Mouse (Mus musculus) right cerebral cortex, postnatal 4 days (tissue): ENCODE measurements around the gene Rccd1.

Experiments used
- DNase-seq: peaks from one replicate; pipeline ENCODE4 v3.0.0-alpha.2; 2022

Rccd1 gene

DNA sequence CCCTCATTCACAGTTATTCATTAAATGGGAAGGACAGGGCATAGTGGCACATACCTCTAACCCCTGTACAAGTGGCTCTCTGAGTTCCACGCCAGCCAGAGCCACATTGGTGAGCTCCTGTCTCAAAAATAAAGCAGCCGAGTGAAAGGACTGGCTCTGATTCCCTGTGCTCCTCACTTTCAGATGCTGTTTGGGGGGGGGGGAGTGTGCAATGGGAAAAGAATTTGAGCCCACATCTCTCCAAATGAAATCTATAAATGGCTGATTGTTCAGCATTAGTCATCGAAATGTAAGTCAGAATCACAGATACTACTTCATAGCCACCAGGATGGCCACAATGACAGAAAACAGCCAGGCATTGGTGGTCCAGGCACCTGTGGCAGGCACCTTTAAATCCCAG, 27.2 kb downstream of the Rccd1 start:
- DNase-seq, result no peak

DNA sequence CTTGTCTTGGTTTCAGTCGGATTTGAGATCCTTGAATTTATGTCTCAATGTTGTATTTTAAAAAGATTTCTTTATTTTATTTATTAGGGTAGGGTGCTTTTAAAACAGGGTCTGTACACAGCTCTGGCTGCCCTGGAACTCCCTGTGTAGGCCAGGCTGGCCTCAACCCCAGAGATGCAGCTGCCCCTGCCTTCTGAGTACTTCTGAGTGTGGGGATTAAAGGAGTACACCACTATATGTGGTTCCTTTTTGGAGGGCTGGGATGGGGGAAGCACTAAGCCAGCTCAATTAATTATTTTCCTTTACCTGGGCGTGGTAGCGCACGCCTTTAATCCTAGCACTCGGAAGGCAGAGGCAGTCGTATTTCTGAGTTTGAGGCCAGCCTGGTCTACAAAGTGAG, 27.8 kb downstream of the Rccd1 start:
- DNase-seq, result no peak

DNA sequence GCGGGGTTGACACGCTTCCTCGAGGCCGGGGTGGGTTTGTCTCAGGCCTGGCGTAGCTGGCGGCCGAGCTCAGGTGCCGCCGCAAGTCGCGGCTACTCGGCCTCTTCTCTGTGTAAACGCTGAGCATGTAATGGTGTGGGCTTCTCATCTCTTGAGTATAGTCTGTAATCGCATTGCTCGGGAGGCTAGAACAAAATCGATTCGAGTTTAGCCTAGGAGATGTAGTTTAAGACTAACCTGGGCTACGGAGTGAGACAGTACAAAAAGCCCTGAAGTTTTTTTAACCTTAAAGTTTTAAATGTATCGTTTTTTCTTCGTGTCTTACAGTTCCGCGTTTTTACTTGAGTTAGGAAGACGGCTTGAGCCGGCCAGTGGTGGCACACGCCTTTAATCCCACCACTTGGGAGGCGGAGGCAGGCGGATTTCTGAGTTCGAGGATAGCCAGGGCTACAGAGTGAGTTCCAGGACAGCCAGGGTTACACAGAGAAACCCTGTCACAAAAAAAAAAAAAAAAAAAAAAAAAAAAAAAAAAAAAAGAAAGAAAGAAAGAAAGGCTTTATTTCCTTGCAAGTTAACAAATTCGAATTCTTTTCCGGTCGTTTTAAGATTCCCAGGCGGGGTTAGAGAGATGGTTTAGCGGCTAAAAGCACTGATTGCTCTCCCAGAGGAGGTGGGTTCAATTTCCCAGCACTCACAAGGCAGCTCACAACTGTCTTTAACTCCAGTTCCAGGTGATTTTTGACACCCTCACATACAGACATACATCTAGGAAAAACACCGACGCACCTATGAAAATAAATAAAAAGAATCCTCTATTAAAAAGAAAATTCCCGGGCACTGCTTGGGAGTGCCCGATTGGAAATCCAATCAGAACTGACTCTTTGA, 29.2 kb downstream of the Rccd1 start:
- no peak for DNase-seq

DNA sequence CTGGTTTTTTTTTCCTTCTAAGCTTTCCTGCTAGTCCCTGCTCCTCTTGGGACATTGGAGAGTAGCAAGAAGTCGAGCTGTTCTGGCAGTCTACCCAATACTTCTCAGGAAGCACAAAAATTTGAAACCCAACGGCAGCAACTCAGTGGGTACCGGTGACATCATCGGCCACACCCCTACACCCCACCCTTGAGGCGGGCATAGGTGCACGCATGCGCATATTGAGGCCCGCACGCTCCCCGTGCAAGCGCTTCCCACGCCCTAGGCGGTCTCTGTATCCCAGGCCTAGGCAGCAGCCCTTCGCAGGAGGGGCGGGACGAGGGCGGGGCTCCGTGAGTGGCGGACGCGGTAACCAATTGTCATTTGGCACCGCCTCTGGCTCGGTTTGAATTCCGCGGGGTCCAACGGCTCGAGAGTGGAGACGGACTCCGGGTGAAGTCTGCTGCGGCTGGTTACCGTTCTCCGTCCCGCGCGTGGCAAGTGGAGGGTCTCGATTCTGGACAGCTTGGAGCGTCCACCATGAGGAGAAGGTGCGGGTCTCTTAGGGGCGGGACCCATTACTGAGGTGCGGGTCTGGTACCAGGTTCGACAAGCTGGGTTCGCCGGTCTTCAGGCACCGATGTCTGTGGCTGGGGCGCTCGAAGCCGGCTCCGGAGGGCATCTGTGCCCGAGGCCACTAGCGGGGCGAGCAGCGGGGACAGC, 30.0 kb downstream of the Rccd1 start, which contains the start of gene Prc1:
TSS of gene Prc1 (plus strand) at position 389 of the 702 bp plus-strand sequence.
- peak; percentile 98 for DNase-seq

DNA sequence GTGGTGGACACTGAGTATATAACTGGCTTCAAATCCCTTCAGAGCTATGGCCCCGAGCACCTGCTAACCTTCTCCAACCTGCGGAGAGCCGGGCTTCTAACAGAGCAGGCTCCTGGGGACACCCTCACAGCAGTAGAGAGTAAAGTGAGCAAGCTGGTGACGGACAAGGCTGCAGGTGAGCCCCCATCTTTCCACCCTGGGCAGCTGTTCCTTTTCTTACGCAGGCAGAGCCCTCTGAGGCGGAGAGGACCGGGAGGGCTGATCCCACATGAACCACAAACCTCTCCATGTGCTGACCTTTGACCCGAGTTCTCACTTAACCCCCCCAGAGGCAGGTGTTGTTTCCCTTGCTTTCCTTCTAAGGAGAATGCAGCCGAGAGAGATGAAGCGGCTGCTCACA, 36.5 kb downstream of the Rccd1 start:
- DNase-seq, result no peak

DNA sequence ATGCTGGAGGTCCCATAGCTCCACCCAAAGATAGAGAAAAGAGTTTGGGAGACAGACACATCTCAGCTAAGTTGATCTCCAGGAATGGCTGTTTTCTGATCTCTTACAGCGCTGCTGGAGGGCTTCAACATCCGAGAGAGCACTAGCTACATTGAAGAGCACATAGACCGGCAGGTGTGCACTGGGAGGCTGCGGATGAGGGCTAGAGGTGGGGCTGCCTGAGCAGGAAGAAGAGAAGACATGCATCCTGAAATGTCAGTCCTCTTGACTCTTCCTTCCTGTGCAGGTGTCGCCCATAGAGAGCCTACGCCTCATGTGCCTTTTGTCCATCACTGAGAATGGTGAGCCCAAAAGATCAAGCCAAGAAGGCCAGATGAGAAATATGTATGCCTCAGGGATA, 38.5 kb downstream of the Rccd1 start:
- no peak for DNase-seq

DNA sequence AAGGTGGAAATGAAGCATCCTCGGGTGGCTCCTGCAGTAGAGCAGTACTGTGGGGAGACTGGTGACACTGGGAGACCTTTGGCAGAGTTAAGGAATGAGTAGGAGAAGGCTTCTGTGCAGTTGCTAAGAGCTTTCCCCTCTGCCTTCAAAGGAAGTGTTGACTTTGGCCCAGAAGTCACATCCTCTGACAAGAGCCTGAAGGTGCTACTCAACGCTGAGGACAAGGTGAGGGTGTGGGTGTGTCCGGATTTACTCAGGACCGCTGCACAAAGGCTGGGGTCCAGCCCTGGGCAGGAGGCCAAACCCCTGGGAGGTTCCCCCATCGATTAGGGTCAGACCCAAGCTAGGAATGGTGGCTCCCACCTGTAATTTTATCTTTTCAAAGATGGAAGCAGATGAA, 39.9 kb downstream of the Rccd1 start:
- DNase-seq, result no peak

DNA sequence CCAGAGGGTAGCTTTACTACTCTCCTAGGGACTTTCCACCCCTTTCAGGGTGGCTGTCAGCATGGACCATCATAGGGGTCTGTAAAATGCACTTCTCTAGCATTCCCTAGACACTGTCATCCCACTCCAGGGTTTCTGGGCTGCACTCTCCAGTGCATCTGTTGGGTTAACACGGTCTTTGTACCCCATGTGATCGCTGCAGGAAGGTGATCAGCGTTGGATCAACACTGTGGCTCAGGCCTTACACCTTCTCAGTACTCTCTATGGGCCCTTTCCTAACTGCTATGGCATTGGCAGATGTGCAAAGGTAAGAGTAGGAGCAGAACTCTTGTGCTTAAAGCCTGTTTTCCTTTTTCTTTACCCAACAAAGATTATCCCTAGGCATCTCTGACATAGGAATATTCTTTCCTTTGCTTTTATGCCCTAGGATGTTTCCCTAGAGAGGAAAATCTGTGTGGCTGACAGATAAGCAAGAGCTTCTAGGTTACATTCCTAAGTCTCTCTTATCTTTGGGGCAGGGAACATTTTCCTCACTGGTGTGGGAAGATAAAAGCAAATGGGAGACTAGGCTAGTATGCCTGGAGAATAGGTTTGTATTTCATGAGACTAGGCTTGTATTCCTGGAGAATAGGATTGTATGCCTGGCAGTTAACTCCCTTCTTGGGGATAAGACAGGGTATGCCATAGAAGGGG, 40.9 kb downstream of the Rccd1 start:
- no peak for DNase-seq

DNA sequence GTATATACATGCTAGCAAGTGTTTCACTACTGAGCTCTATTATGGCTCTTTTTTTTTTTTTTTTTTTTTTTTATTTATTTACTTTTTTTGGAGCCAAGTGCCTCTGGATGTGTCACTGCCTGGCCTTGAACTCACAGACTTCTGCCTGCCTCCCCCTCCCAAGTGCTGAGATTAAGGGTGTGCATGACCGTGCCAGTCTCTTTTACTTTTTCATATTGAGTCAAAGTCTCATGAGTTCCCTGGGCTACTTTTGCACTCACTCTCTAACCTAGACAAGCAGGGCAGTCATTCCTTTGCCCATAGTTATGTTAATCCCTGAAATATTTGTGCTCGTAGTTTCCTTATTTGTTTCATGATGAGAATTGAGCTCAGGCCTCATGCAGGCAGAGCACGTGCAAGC, 42.6 kb downstream of the Rccd1 start:
- no peak for DNase-seq

DNA sequence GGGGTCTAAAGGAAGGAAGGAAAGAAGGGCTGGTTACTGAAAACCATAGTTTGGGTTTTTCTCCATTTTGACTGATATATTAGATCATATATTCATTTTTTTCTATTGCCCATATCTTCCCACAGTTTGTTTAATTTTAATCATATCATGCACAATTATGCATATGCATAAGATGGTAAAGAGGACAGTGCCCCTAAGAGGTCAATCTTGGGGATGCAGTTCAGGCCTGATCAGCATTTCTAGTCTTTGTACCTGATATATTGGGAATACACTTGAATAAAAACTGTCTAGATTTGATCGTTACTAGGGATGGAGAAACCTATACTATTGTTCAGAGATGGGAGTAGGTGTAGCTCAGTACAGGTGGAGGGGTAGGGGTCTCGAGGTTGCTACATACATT, 43.3 kb downstream of the Rccd1 start:
- no peak for DNase-seq

DNA sequence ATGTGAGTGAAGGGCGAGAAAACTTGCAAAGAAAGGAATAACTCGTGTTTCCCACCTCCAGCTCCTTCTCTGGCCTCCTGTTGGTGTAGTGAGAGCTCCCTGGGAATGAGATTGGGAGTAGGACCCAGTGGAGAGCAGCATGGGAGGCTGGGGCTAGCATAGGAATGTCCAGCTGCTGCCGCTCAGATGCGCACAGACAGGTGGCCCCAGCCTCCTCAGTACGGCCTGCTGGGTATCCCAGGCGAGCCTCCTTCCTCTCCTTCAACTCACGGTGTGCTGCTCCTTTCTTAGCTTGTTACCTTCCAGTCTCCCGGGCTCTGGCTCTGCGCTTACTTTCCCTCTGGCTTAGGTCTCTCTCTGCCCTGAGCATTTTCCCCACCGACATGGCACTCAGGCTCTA, 44.2 kb downstream of the Rccd1 start:
- no peak for DNase-seq

DNA sequence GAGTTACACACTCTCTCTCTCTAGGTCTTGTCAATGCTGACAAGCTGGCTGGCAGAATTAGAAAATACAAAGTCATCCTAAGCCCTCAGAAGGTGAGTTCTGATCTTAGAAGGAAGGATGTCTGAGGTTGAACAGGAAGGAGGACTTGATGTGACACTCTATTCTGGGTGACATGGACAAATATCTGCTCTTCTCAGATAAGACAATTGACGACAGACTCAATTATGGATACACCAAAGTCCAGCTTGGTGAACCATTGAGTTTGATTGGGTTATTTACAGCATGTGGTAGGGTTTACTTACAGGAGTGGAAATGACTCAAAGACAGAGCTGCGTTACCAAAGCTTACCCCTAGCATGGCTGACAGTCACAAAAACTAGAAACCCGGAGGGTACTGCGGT, 47.9 kb downstream of the Rccd1 start:
- no peak for DNase-seq

DNA sequence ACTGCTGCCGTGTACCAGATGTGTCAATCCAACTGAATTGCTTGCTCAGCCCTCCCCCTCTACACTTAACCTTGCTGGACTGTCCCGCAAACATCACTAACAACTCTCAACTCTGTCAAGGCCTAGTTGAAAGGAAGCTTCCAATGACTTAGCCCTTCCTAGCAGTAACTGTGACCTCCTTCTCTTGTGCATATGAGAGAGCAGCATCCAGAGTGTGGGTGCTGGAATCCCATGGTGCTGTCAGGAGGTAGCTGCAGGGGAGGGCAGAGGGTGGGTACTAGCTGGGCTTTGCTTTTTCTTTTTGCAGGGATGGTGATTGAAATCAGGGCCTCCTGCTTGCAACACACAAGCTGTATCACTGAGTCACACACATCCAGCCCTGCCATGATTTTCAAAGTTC, 50.8 kb downstream of the Rccd1 start:
- DNase-seq, result no peak

DNA sequence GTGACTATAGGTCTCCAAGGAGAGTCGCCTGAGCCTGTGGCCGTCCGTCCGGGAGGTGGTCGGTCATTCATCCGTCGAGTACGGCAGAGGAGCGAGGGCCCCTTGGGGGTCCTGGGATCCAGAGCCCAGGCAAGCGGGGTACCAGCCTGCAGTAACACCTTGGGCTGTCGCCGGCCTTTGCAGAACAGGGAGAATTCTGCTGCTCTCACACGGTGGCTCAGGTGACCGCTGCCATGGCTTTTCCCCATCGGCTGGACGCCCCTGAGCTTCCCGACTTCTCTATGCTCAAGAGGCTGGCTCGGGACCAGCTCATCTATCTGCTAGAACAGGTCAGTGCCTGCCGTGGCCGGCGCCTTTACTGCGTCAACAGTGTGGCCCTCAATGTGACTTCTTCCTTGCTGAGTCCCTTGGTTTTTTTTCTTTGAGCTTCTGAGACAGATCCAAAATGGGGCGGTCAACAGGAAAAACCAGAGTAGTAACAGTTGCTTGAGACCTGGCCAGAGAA, 54.5 kb downstream of the Rccd1 start:
- DNase-seq, result no peak

DNA sequence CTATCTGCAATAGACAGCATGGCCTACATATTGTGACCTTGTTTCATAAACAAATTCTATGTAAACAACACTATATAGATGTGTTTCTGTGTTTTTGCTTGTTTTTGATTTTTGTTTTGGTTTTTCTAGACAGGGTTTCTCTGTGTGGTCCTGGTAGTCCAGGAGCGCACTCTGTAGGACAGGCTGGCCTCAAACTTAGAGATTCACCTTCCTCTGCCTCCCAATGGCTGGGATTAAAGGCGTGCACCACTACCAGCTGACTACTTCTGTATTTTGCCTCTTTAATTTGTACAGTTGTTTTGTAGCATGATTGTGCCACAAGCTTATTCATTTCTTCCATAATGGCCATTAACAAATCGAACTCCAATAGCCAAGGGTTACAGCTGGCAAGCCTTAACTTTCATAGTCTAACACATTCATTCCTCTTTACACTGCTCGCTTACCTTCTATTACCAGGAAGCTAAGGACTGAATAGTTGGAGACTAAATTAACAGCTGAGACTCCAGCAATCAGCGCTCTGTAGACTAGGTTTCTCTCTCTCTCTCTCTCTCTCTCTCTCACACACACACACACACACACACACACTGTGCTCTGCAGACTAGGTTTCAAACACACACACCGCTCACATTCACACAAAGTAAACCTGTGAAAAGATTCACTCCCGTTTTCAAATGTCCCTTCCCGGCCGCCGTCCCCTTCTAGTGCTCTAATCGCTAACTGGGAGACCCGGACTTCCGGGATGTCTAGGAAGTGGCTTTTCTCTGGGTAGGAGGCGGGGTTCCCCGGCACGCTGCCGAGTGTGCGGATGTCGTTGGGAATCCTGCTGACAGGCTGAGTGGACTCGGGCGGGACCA, 55.1 kb downstream of the Rccd1 start, which contains the start of gene Vps33b:
TSS of gene Vps33b (plus strand) at position 753 of the 854 bp plus-strand sequence.
- DNase-seq, result peak; percentile 98

DNA sequence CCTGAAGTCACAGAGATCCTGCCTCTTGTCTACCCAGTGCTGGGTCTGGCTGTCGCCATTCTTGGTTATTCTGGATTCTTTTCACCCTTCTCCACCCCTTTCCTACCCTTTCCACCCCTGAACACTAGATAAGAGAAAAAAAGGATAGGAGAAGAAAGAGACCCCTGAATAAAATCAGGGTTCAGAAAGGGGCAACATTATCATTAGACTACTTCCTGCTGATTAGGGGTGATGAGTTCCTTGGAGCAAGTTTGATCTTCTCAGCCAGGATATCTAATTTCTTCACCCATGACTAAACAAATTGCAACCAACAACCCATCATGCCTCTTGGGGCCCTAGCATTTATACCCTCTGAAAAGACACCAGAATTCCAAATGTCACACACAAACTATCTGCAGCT, 56.5 kb downstream of the Rccd1 start:
- no peak for DNase-seq

DNA sequence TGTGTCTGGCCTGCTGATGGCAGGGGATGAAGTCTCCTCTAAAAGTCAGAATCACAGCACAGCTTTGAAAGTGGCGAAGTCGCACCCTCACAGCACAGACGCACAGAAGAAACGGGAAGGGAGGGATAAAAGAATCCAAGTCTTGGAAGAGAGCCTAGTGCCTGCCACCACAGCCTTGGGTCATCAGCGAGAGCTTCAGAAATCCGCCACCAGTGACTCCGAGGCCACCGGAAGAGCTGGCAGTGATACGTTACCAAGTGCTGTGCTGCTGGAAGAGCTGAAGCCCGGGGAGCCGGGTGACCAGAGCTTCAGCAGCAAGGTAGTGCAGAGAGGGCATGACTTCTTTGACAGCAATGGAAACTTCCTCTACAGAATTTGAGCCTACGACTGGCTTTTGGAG, 59.6 kb downstream of the Rccd1 start:
- DNase-seq, result no peak

DNA sequence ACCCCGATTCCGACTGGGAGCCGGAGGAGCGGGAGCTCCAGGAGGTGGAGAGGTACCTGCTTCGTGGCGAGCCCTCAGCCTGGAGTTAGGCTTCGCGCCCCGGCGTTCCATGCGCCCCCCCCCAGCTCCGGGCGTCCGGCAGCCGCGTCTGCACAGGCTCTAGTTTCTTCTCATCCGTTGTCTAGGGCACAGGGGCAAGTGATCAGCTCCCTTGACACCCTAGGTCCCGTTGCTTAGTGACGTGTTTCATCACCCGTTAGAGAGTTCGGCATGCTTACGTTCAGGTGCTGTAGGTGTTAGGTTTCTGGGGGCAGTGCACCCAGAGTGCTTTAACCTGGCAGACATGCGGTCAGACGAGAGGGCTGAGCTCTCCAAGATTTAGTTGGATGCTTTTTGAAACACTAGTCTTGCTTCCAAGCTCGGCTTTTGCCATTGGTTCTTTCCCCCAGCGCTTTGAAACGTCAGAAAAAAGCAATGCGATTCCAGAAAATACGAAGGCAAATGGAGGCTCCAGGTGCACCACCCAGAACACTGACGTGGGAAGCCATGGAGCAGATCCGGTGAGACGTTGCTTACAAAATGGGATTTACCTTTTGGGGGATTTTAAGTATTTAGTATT, 62.8 kb downstream of the Rccd1 start:
- DNase-seq, result no peak

DNA sequence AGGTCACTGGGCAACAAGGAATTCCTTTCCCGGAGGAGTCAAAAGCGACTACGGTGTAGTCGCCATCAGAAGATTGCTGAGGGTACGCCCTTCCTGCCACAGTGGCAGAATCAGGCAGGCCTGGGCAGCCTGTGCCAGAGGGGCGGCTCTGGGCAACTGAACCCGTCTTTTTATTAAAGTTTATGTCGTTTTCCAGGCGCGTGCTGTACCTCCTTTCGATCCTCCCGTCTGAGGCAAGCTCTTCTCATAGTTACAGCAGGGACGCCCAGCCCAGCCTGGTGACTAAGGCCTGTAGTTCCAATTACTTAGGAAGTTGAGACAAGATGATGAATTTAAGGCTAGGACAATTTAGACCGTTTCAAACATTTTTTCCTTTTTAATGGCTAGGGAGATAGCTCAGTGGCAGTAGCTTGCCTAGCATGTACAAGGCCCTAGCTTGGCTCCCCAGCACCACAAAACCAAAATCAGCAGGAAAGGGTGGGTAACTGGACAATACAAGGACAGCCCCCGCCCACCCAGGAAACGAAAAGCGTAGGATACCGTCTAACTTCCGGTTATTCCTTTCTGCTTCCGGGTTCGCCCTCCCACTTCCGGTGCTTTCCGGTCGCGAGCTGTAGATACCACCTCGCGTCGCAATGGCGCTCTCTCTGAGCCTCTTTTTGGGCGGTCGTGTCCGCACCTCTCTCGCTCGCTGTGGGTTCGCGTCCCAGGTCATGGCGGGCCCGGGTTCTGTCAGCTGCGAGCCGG, 63.5 kb downstream of the Rccd1 start, which contains the start of gene Ngrn:
TSS of gene Ngrn (plus strand) at position 591 of the 747 bp plus-strand sequence.
- DNase-seq, result peak; percentile 78

DNA sequence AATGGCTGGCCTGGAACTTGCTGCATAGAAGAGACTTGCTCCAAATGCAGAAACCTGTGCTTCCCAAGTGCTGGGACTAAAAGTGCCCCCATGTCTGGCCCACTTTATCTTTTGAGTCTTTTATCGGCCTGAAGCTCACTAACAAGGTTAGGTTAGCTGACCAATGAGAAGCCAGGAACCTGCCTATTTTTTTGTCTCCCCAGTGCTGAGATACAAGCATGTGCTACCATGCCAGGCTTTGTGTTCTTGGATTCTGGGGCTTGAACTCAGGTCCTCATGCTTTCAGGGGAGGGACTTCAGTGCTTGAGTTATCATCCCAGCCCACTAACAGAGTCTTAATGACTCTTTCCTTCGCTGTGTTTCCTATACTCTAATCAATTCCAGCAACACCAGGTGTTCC, 66.5 kb downstream of the Rccd1 start:
- DNase-seq, result no peak

DNA sequence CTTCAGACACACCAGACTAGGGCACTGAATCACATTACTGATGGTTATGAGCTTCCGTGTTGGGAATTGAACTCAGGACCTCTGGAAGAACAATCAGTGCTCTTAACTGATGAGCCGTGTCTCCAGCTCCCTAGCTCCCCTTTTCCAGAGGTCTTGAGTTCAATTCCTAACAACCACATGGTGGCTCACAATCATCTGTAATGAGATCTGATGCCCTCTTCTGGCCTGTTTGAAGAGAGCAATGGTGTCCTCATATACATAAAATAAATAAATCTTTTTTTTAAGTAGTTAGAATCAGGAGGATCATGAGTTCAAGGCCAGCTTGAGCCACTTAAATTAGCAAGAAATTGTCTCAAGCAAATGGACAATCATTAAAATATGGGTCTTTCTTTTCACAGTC, 68.3 kb downstream of the Rccd1 start:
- DNase-seq, result no peak
